9 mouse cellular contexts compared by ENCODE assay signal in the genomic region with DNA sequence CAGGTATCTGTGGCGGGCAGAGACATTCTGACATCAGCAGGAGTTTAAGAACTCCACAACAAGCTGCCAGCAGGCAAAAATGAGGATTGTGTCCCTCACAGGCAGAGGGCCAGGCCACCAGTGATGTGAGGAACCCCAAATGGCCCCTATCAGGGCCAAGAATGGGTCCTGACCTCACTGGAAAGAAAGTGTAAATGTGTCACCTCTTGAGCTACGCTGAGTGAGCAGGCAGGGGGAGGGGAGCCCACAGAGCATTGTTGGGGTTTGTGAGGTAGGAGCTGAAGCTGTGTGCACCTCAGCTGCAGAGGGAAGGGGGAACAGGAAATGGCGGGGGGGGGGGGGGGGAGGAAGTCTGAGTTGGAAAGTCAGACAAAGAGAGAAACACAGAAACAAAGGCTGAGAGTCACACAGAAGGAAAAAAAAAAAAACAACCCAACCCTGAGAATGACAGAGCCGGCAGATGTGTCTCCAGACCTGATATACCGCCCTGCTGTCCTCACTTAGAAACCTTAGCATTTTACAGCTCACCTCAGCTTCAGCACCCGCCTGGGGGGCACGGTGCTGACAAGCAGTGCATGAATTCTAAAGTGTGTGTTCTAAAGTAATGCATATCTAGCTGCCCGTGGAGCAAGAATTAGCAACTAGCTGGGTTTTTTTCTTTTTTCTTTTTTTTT. TPM values are rescaled to one million over a fixed set of nuclear protein-coding genes. Genes with fewer than 3 reads are reported as not detected.
DNase-seq lines count a peak whose midpoint lies in the region; ATAC-seq and TF ChIP-seq lines count a peak whose summit lies in the region.
"Had no signal": no experiment of that assay in that cellular context is flagged by ENCODE, and none has a peak within 500 bp of the region (broad histone marks: within the 10 kb centered on the region; RNA-seq: fewer than 3 reads in every experiment).

No protein-coding gene starts in this region.

- peaks cover 14% of the 10 kb centered on the region for H3K4me1 ChIP-seq in heart, embryonic 13.5 days
- H3K4me1 ChIP-seq in heart, postnatal 0 days (ENCODE audit: control insufficient read depth, insufficient read depth) = peaks cover 13% of the 10 kb centered on the region; the same call in 1 of the 2 replicates
- peaks cover 10% of the 10 kb centered on the region for H3K4me1 ChIP-seq in liver, embryonic 15.5 days (replicated peaks)
- peaks cover 64% of the 10 kb centered on the region for H3K4me1 ChIP-seq in thymus, adult 2 months (replicated peaks; ENCODE audit: control insufficient read depth, insufficient read depth, low read length)

- H3K27ac ChIP-seq in heart, embryonic 13.5 days (replicated peaks) = peak overlapping the region; percentile 67
- peak overlapping the region; percentile 36; the same call in 1 of the 2 replicates for H3K27ac ChIP-seq in heart, postnatal 0 days (ENCODE audit: low read depth)
- H3K27ac ChIP-seq in liver, embryonic 15.5 days (replicated peaks) = no peak overlapping the region
- H3K27ac ChIP-seq in thymus, adult 2 months (ENCODE audit: control insufficient read depth, insufficient read depth, low read length) = peak overlapping the region; percentile 98

- no peak for ATAC-seq in heart, embryonic 13.5 days (ENCODE audit: extremely low read depth, insufficient number of reproducible peaks, low FRiP score, low TSS enrichment)
- ATAC-seq in heart, postnatal 0 days (ENCODE audit: insufficient read depth, low read depth) = peak; percentile 42; the same call in 1 of the 2 replicates
- ATAC-seq in liver, embryonic 15.5 days (ENCODE audit: insufficient read depth) = no peak
- ATAC-seq: Patski had no signal

- no peak for TF ChIP-seq EP300 in heart, postnatal 0 days (IDR thresholded peaks at IDR 0.05; ENCODE audit: low read depth)

- H3K27me3 ChIP-seq in heart, embryonic 13.5 days (replicated peaks) = peaks cover 3% of the 10 kb centered on the region; the same call in 1 of the 2 replicates
- H3K27me3 ChIP-seq in heart, postnatal 0 days (ENCODE audit: control insufficient read depth, insufficient read depth, low read length) = no peaks in the 10 kb centered on the region
- H3K27me3 ChIP-seq in liver, embryonic 15.5 days = peaks cover 44% of the 10 kb centered on the region
- H3K27me3 ChIP-seq in thymus, adult 2 months (ENCODE audit: control insufficient read depth, insufficient read depth, low read length) = no peaks in the 10 kb centered on the region
- H3K27me3 ChIP-seq: Patski had no signal

- no peaks in the 10 kb centered on the region for H3K36me3 ChIP-seq in heart, embryonic 13.5 days
- H3K36me3 ChIP-seq in heart, postnatal 0 days (replicated peaks; ENCODE audit: control insufficient read depth, insufficient read depth, low read length) = no peaks in the 10 kb centered on the region
- H3K36me3 ChIP-seq in liver, embryonic 15.5 days (replicated peaks) = no peaks in the 10 kb centered on the region
- H3K36me3 ChIP-seq in thymus, adult 2 months (ENCODE audit: control insufficient read depth, insufficient read depth, low read length) = no peaks in the 10 kb centered on the region

- no peak for TF ChIP-seq CTCF in heart, postnatal 0 days (IDR thresholded peaks at IDR 0.05; ENCODE audit: low read depth)
- no peak for TF ChIP-seq CTCF in thymus, adult 2 months (IDR thresholded peaks at IDR 0.05; ENCODE audit: borderline replicate concordance, control insufficient read depth, extremely low read depth, insufficient read depth, low read length, poor library complexity)

- no peaks in the 10 kb centered on the region for H3K9me3 ChIP-seq in heart, embryonic 13.5 days
- no peaks in the 10 kb centered on the region for H3K9me3 ChIP-seq in heart, postnatal 0 days (replicated peaks; ENCODE audit: control insufficient read depth, low read length)
- H3K9me3 ChIP-seq in liver, embryonic 15.5 days (replicated peaks) = no peaks in the 10 kb centered on the region

- 28% methylated on average over 7 of the region's 8 CpGs for WGBS in heart, embryonic 13.5 days
- WGBS in heart, postnatal 0 days = 44% methylated on average over 7 of the region's 8 CpGs
- 18% methylated on average over 7 of the region's 8 CpGs for WGBS in liver, embryonic 15.5 days (ENCODE audit: insufficient replicate concordance)
- WGBS in thymus, adult 2 months = 3% methylated on average over 7 of the region's 8 CpGs

- H3K9ac ChIP-seq in heart, embryonic 13.5 days = 0 out of 2 replicates have a peak overlapping the region, but pooled peaks have one; percentile 16
- H3K9ac ChIP-seq in heart, postnatal 0 days (replicated peaks; ENCODE audit: low read depth, low read length) = no peak overlapping the region
- no peak overlapping the region for H3K9ac ChIP-seq in liver, embryonic 15.5 days

- no peak overlapping the region for H3K4me3 ChIP-seq in heart, embryonic 13.5 days
- no peak overlapping the region for H3K4me3 ChIP-seq in heart, postnatal 0 days (ENCODE audit: low read depth, low read length)
- H3K4me3 ChIP-seq in liver, embryonic 15.5 days (replicated peaks) = no peak overlapping the region
- peak overlapping the region; percentile 48 for H3K4me3 ChIP-seq in thymus, adult 2 months (ENCODE audit: control insufficient read depth, insufficient read depth, low read length)

- peak; percentile 45; the same call in 1 of the 2 replicates for TF ChIP-seq POLR2A in thymus, adult 2 months (IDR thresholded peaks at IDR 0.05; ENCODE audit: control insufficient read depth, extremely low read depth, insufficient read depth, low read length, poor library complexity)

- H3K4me2 ChIP-seq in heart, embryonic 13.5 days = peak overlapping the region; percentile 33; the same call in 1 of the 2 replicates
- peak overlapping the region; percentile 17; the same call in 1 of the 2 replicates for H3K4me2 ChIP-seq in heart, postnatal 0 days (ENCODE audit: low read depth, low read length)
- H3K4me2 ChIP-seq in liver, embryonic 15.5 days = peak overlapping the region; percentile 15; the same call in 1 of the 2 replicates

- no peak for DNase-seq in heart, postnatal 4 days
- DNase-seq in heart, postnatal 0 days (ENCODE audit: low spot score) = peak; percentile 52
- DNase-seq in thymus, adult 2 months = peak; percentile 93
- no peak for DNase-seq in right cerebral cortex, adult 2 months (ENCODE audit: low spot score in 2 of 2)
- no peak for DNase-seq in layer of hippocampus, postnatal 10 days (ENCODE audit: low spot score in 2 of 2)
- DNase-seq in yolk sac, embryonic 10.5 days (ENCODE audit: low spot score) = no peak

RNA-seq across cellular contexts. Expression of a gene that starts 1.9 kb away (rescaled TPM):
- 2.8 and 7.0 TPM in 2 replicates for polyA plus RNA-seq in heart, embryonic 13.5 days (2015; fragmentation: Nextera tagmentation; extraction: Ambion mirVana)
- total RNA-seq in heart, postnatal 4 days (2021) = under 1 TPM; 0.86 to 0.91 TPM
- total RNA-seq in heart, postnatal 0 days (2014; rRNA removed; ENCODE audit: low replicate concordance) = 2.0 and 8.9 TPM in 2 replicates
- 0.71 and 0.99 TPM in 2 replicates for polyA plus RNA-seq in heart, postnatal 0 days (2015; fragmentation: Nextera tagmentation; extraction: Ambion mirVana)
- polyA plus RNA-seq in liver, embryonic 15.5 days (2015; fragmentation: Nextera tagmentation; extraction: Ambion mirVana) = 2.4 and 3.3 TPM in 2 replicates
- 1,584 and 1,845 TPM in 2 replicates for polyA plus RNA-seq in thymus, adult 2 months (2012; rRNA removed)
- 1 to 10 TPM; 9.1 to 9.3 TPM for total RNA-seq in layer of hippocampus, postnatal 10 days (2021)

RNA-seq across cellular contexts. Expression of a gene that starts 3.0 kb away (rescaled TPM):
- polyA plus RNA-seq in heart, embryonic 13.5 days (2015; fragmentation: Nextera tagmentation; extraction: Ambion mirVana) = 4.7 and 7.3 TPM in 2 replicates
- 1 to 10 TPM; 1.5 TPM for total RNA-seq in heart, postnatal 4 days (2021)
- 4.6 and 6.2 TPM in 2 replicates for total RNA-seq in heart, postnatal 0 days (2014; rRNA removed; ENCODE audit: low replicate concordance)
- polyA plus RNA-seq in heart, postnatal 0 days (2015; fragmentation: Nextera tagmentation; extraction: Ambion mirVana) = 6.1 and 6.2 TPM in 2 replicates
- polyA plus RNA-seq in liver, embryonic 15.5 days (2015; fragmentation: Nextera tagmentation; extraction: Ambion mirVana) = 6.7 and 7.2 TPM in 2 replicates
- polyA plus RNA-seq in thymus, adult 2 months (2012; rRNA removed) = 2.6 and 3.0 TPM in 2 replicates
- not detected for total RNA-seq in layer of hippocampus, postnatal 10 days (2021)
- polyA plus RNA-seq: Patski had no signal

RNA-seq across cellular contexts. Expression of a gene that starts 25.1 kb away (rescaled TPM):
- polyA plus RNA-seq in heart, embryonic 13.5 days (2015; fragmentation: Nextera tagmentation; extraction: Ambion mirVana) = 169 and 189 TPM in 2 replicates
- 100 to 1,000 TPM; 146 to 160 TPM for total RNA-seq in heart, postnatal 4 days (2021)
- 408 and 443 TPM in 2 replicates for total RNA-seq in heart, postnatal 0 days (2014; rRNA removed; ENCODE audit: low replicate concordance)
- 169 and 172 TPM in 2 replicates for polyA plus RNA-seq in heart, postnatal 0 days (2015; fragmentation: Nextera tagmentation; extraction: Ambion mirVana)
- polyA plus RNA-seq in liver, embryonic 15.5 days (2015; fragmentation: Nextera tagmentation; extraction: Ambion mirVana) = 156 and 159 TPM in 2 replicates
- polyA plus RNA-seq in thymus, adult 2 months (2012; rRNA removed) = 331 and 350 TPM in 2 replicates
- total RNA-seq in layer of hippocampus, postnatal 10 days (2021) = 100 to 1,000 TPM; 136 to 140 TPM

RNA-seq across cellular contexts. Expression of a gene that starts 25.2 kb away (rescaled TPM):
- polyA plus RNA-seq in heart, embryonic 13.5 days (2015; fragmentation: Nextera tagmentation; extraction: Ambion mirVana) = 160 and 179 TPM in 2 replicates
- 10 to 100 TPM; 64.8 to 72.1 TPM for total RNA-seq in heart, postnatal 4 days (2021)
- 108 and 115 TPM in 2 replicates for total RNA-seq in heart, postnatal 0 days (2014; rRNA removed; ENCODE audit: low replicate concordance)
- polyA plus RNA-seq in heart, postnatal 0 days (2015; fragmentation: Nextera tagmentation; extraction: Ambion mirVana) = 150 and 161 TPM in 2 replicates
- polyA plus RNA-seq in liver, embryonic 15.5 days (2015; fragmentation: Nextera tagmentation; extraction: Ambion mirVana) = 113 and 115 TPM in 2 replicates
- polyA plus RNA-seq in thymus, adult 2 months (2012; rRNA removed) = 243 and 257 TPM in 2 replicates
- total RNA-seq in layer of hippocampus, postnatal 10 days (2021) = 10 to 100 TPM; 95.6 to 99.1 TPM

RNA-seq across cellular contexts. Expression of a gene that starts 32.8 kb away (rescaled TPM):
- polyA plus RNA-seq in heart, embryonic 13.5 days (2015; fragmentation: Nextera tagmentation; extraction: Ambion mirVana) = 127 and 141 TPM in 2 replicates
- total RNA-seq in heart, postnatal 4 days (2021) = 10 to 100 TPM; 45.0 to 46.4 TPM
- total RNA-seq in heart, postnatal 0 days (2014; rRNA removed; ENCODE audit: low replicate concordance) = 25.8 and 34.5 TPM in 2 replicates
- polyA plus RNA-seq in heart, postnatal 0 days (2015; fragmentation: Nextera tagmentation; extraction: Ambion mirVana) = 73.6 and 77.9 TPM in 2 replicates
- 98.9 and 100 TPM in 2 replicates for polyA plus RNA-seq in liver, embryonic 15.5 days (2015; fragmentation: Nextera tagmentation; extraction: Ambion mirVana)
- polyA plus RNA-seq in thymus, adult 2 months (2012; rRNA removed) = 198 and 201 TPM in 2 replicates
- total RNA-seq in layer of hippocampus, postnatal 10 days (2021) = 10 to 100 TPM; 40.5 to 40.9 TPM

Comparison
In these comparisons a context has a peak if more than half of its experiments do, and no peak if none do; other contexts are left out.
1. DNase-seq: peak in heart, postnatal 0 days (single experiment) and thymus, adult 2 months (single experiment); none in heart, postnatal 4 days (single experiment), right cerebral cortex, adult 2 months (0 of 2), layer of hippocampus, postnatal 10 days (0 of 2) and yolk sac, embryonic 10.5 days (single experiment).
2. RNA of a gene that starts 1.9 kb away (polyA plus RNA-seq): 1,584 to 1,845 TPM in thymus, adult 2 months; 2.8 to 7.0 TPM in heart, embryonic 13.5 days, 2.4 to 3.3 TPM in liver, embryonic 15.5 days and 0.71 to 0.99 TPM in heart, postnatal 0 days; every median in the first group is over 100 times any median in the second.
3. Peak in every context shown above with its lines, with median percentiles within 50 percentile points of each other: H3K4me2 ChIP-seq.